Mouse (Mus musculus) cerebellum, adult 11 months (tissue): ENCODE data around the gene Trub2.
A peak's percentile ranks its signal among the peaks of the same experiment; 100 is the strongest.

Experiments used
- DNase-seq: peaks from one replicate; pipeline ENCODE4 v3.0.0; 2022

Gene Trub2

GRCm38 (mm10) chr2:29771611-29772461 lies 16.5 kb downstream of the Trub2 start:
- DNase-seq, result no peak

GRCm38 (mm10) chr2:29770162-29770561 lies 18.1 kb downstream of the Trub2 start:
- no peak for DNase-seq

DNA sequence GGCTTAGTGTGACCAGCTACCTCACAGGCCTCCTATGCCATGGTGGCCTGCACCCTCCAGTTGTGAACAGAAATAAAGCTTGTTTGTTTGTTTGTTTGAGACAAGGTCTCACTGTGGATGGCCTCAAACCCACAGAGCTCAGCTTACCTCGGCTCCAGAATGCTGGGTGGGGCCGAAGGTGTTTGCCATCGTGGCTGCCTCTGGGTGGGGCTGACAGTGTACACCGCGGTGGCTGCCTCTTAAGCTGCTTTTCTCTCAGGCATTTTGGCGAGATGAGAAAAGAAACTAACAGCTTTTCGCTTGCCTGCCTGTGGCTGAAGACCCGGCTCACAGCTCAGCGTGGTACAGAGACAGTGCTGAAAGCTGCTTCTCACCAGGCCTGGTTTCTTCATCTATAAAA lies 19.4 kb downstream of the Trub2 start:
- no peak for DNase-seq

DNA sequence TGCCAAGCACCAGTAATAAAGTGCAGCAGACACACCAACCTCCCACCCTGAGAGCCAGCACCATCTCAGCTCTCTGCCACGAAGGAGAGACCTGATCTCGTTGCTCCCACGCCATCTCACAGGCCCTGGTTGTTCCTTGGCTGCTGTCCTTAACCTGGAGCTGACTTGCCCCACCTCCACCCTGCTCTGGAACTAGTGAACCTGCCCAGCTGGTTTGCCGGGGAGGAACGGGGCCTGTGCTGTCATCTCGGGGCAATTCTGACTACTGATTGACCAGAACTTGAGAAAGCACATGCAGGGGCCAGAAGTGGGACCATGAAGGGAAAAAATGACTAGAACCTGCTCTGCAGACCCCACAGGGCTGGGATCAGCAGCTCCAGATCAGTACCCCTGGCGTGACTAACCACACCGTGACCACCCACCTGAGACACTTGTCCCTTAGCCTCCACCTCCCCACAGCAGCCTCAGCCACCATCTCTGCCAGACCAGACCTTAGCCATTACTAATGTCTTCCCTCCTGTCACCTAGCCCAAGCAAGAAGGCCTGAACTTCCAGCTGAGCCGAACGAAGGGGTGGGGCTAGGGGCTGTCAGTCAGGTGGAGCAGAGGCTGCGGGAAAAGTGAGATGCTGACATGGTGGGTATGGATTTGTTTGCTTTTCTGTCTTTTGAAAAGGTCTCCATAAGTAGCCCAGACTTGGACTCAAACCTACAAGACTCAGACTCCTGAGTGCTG lies 20.2 kb downstream of the Trub2 start:
- no peak for DNase-seq

DNA sequence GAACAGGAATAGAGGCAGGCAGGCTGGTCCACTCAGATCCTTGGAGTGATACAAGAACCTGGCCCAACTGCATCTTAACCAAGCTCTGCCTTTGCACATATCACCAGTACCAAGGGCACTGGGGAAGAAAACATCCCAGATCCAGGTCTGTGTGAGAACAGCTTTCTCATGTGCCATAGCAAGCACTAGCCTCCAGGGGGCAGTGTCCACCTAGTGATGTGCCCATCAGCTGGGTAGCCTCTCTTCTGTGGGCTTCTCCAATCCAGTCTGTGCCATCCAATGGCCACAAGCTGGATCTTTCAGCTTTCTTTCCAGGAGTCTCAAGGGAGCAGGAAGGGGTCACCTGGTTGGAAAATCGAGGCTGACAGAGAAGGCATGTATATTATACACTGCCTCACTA lies 23.5 kb downstream of the Trub2 start:
- DNase-seq, result peak; percentile 51

DNA sequence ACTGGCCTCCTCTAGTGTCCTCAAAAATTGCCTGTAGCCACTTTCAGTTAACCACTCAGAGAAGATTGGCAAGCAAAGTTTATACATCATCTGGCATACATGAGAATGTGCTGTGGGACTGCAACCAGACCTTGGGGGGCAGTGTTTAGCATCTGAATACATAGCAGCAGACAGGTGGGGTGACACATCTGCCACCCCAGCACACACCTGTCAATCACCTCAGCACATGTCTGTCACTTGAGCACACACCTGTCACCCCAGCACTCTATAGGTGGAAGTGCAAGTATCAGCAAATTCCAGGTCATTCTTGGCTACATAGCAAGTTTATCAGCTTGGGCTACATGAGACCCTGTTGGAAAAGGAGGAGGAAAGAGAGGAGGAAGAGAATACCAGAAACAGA lies 32.6 kb downstream of the Trub2 start:
- no peak for DNase-seq

GRCm38 (mm10) chr2:29752397-29752796 lies 35.9 kb downstream of the Trub2 start:
- DNase-seq, result no peak

- no peak for DNase-seq
These were observed 36.8 kb downstream of the Trub2 start, which contains the start of gene Gm13420 for GRCm38 (mm10) chr2:29751497-29751896. Gene Gm13420 (minus strand): TSS chr2:29751685.

- no peak for DNase-seq
These were observed 39.8 kb downstream of the Trub2 start for GRCm38 (mm10) chr2:29748499-29748898.

DNA sequence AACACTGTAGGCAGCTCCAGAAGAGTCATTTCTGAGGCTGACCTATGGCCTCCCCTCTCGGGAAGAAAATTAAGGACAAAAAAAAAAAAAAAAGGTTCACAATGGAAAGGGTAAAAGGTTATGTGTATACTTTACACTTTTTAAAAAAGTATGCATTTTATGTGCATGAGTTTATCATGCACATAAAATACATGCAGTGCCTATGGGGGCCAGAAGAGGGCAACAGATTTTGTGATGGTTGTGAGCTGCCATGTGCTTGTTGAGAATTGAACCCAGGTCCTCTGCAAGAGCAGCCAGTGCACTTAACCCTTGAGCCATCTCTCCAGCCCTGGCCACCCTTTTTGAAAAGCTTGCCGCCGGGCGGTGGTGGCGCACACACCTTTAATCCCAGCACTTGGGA lies 40.5 kb downstream of the Trub2 start:
- DNase-seq, result no peak

- no peak for DNase-seq
These were observed 41.0 kb downstream of the Trub2 start for GRCm38 (mm10) chr2:29747188-29747782.

- DNase-seq, result no peak
These were observed 44.0 kb downstream of the Trub2 start for GRCm38 (mm10) chr2:29744256-29744655.

DNA sequence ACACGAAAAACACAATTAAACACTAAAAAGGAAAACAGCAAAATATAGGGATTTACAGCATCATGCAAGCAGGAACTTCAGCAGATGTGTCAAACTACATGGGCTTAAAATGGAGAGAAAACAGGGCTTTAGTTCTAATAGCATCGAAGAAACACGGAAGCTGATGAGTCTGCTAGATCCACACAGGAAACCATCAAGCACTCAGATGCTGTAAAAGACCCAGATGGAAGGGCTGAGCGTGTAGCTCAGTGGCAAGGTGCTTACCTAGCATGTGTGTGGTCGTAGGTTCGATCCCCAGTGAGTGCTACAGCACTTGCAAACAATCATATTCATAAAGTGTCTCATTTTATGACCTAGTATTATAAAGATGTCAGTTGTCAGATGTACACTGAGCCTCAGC lies 47.1 kb downstream of the Trub2 start:
- DNase-seq, result no peak

DNA sequence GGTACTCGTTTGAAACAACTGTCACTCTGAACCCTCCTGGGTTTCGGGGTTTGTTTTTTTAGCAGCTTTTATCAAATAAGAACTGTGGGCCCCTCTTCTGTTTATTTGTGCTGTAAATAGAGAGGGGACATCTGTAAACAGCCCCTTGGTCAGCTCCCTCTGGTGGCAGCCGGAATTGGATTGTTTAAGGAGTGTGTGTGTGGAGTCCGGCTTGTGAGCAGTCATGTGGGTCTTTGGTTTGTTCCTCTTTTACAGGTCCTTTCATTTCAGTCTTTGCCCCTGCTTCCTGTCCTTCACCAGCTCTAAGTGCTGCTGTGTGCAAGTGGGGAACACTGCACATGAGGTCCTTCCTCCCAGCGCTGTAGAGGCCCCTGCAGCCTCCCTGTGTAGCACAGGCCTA lies 48.9 kb downstream of the Trub2 start:
- DNase-seq, result no peak

DNA sequence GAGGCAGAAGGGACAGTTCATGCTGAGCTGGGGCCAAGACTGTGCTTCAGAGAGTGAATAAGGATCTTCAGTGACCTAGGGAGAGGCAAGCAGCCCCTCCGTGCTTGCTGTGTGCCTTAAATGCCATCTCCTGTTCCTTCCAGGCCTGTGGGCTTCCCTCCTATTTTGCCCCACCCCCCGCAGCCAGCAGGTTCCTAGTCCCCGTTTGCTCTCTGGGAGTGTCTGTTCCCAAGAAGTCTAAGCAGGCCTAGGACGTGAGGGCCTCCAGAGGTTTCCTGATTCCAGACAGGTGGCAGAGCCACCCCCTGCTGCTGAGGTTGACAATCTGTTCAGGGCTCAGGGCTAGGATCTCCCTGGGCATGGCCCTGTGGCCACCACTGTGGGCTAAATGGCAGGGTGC lies 49.5 kb downstream of the Trub2 start:
- no peak for DNase-seq

DNA sequence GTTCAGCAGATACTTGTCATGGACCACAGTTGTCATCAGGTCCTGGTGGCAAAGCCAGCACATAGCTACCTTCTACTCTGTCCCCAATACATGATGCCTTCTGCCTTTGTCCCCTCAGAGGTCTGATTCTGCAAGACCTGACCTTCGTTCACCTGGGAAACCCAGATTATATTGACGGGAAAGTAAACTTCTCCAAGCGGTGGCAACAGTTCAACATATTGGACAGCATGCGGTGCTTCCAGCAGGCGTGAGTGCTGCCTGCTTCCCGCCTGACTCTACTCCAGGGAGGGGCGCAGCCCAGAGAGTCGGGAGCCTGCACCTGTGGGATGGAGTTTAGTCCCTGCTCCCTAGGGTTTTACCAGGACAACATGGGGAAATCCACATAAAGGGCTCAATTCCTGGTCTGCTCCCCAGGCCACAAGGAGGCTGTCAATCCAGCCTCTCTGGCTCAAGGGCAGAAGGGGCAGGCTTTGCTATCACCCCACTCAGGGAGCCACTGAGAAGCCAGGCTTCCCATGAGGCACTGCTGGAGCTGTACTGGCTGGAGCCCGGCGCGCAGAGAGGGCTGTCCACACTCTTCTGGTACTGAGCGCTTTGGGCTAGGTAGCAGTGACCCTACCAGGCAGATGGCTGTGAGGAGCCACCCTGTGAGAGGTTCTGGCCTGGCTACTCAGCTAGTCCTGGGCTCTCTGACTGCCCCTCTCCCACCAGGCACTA lies 50.9 kb downstream of the Trub2 start:
- DNase-seq, result no peak

DNA sequence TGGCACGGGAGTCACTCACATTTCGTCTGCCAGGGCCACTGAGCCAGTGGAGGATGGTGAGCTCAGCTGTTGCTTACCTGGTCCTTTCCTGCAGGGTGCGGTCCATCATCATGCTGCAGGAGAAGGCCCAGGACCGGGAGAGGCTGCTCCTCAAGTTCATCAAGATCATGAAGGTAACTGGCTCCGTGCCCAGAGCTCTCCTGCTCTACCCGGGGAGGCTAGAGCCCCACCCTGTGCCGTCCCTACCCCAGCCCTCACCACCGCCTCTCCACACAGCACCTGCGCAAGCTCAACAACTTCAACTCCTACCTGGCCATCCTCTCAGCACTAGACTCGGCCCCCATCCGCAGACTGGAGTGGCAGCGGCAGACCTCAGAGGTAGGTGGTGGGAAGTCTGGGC lies 52.6 kb downstream of the Trub2 start:
- DNase-seq, result no peak

DNA sequence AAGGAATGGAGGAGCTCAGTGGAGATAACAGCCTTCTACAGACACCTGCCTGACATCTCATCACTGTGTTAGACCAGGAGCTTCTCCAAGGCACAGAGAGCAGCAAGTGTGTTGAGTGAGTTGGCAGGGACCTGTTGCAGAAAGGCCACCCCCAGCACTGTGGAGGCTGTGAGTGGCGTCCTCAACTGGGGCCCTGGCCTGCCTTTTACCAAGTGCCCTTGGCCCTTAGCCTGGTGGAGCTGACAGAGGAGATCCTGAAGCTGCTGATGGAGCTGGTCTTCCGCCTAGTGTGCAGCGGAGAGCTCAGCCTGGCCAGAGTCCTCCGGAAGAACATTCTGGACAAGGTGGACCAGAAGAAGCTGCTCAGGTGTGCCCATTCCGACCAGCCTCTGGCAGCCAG lies 55.0 kb downstream of the Trub2 start:
- DNase-seq, result no peak

- no peak for DNase-seq
These were observed 55.7 kb downstream of the Trub2 start for GRCm38 (mm10) chr2:29732559-29732958.

DNA sequence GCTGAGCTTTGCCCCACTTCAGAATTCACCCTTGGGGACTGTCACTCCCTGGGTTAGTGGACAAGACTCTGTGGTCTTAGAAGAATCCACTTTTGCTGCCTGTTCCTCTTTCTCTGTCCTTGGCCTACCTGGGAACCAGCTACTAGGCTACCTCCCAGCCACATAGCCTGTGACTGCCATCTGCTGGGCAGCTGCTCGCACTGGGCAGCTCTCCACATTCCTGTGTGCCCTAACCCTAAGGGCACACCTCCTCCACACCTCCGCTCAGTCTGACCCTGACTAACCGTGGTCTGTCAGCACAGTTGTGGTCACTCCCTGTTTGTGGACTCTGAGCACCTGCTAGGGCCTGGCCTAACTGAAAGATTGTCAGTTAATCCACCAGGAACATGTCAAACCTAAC lies 56.8 kb downstream of the Trub2 start:
- peak; percentile 45 for DNase-seq

DNA sequence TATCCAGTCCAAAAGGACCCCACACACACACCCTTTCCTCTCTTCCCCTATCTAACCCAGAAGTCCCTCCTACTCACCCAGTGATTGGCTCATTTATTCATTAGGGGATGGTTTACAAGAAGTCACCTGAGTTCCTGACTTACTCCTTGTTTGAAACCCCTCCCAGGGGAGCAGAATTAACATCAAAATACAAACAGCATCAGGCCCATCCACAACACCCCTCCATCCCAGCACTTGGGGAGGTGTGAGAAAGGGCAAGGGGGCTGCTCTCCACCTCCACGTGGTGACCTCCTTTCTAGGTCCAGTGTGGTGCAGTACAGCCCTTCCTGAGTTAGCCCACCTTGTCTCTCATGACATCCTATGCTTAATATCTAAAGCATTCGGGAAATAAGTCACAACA lies 58.8 kb downstream of the Trub2 start:
- no peak for DNase-seq

GRCm38 (mm10) chr2:29724664-29725365 lies 63.5 kb downstream of the Trub2 start:
- DNase-seq, result no peak

DNA sequence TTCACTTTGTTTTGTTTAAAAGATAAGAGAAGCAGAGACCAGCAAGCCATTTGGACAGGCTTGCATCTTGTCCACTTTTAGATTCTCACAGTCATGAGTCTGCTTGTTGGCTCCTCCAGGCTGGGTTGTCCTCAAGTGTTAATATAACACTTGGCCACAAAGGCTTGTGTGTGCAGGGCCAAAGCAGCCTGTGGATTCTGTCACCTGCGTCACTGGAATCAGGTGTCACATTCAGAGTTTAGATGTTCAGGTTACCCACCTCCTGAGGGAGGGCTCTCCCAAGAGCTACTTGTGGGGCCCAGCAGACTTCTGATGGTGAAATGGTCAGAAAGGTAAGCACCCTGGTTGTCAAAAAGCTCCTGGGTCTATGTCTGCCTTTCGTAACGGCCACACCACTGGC lies 65.2 kb downstream of the Trub2 start:
- DNase-seq, result no peak
